Mouse (Mus musculus): ENCODE measurements around the gene Rps5. TPM values are rescaled to one million over a fixed set of nuclear protein-coding genes. Genes with fewer than 3 reads are reported as not detected.
A peak's percentile ranks its signal among the peaks of the same experiment; 100 is the strongest.
"Not testable (repeated sequence)": the region's sequence is repeated elsewhere in the genome, so short reads cannot be mapped to it uniquely, and the experiment has no call there.

Gene Rps5
- polyA plus RNA-seq, 1 experiment from 2014 or later, result 686 TPM

- WGBS, result 82% methylated on average over 3 of the region's 3 CpGs
- no peak for ATAC-seq
- H3K4me3 ChIP-seq (replicated peaks), result no peak overlapping the region
These were observed 12.7 kb downstream of the Rps5 start for GRCm38 (mm10) chr7:12934808-12935207.

GRCm38 (mm10) chr7:12937254-12937803 is 15.2 kb downstream of the Rps5 start:
- 93% methylated on average over 4 of the region's 4 CpGs for WGBS
- not testable (repeated sequence) for H3K4me2 ChIP-seq (replicated peaks); ATAC-seq; H3K9ac ChIP-seq (replicated peaks); H3K27ac ChIP-seq; H3K4me1 ChIP-seq (replicated peaks); H3K9me3 ChIP-seq; H3K27me3 ChIP-seq; H3K4me3 ChIP-seq (replicated peaks); H3K36me3 ChIP-seq

More at GRCm38 (mm10) chr7:12934808-12935207, 12.7 kb downstream of the Rps5 start:
- H3K27me3 ChIP-seq, result no peaks in the 10 kb centered on the region
- H3K27ac ChIP-seq, result no peak overlapping the region
- H3K4me2 ChIP-seq (replicated peaks), result no peak overlapping the region
- no peaks in the 10 kb centered on the region for H3K4me1 ChIP-seq (replicated peaks)
- peaks cover 4% of the 10 kb centered on the region for H3K36me3 ChIP-seq
- no peak overlapping the region for H3K9ac ChIP-seq (replicated peaks)
- no peaks in the 10 kb centered on the region for H3K9me3 ChIP-seq

GRCm38 (mm10) chr7:12940599-12940998 is 18.5 kb downstream of the Rps5 start:
- Histone ChIP-seq H3K9me3 (no peaks in the 10 kb centered on the region), H3K27me3 (no peaks in the 10 kb centered on the region), H3K4me1 (replicated peaks) (no peaks in the 10 kb centered on the region), H3K4me3 (replicated peaks) (no peak overlapping the region), H3K27ac (no peak overlapping the region), H3K4me2 (replicated peaks) (no peak overlapping the region), H3K36me3 (no peaks in the 10 kb centered on the region), H3K9ac (replicated peaks) (no peak overlapping the region)
- WGBS, result 86% methylated on average over 4 of the region's 4 CpGs
- ATAC-seq, result no peak

GRCm38 (mm10) chr7:12943488-12943887 is 21.4 kb downstream of the Rps5 start:
- H3K27ac ChIP-seq, result no peak overlapping the region
- no peak overlapping the region for H3K9ac ChIP-seq (replicated peaks)
- H3K9me3 ChIP-seq, result no peaks in the 10 kb centered on the region
- ATAC-seq, result no peak
- H3K4me3 ChIP-seq (replicated peaks), result no peak overlapping the region
- no peak overlapping the region for H3K4me2 ChIP-seq (replicated peaks)
- no peaks in the 10 kb centered on the region for H3K4me1 ChIP-seq (replicated peaks)
- H3K27me3 ChIP-seq, result no peaks in the 10 kb centered on the region
- H3K36me3 ChIP-seq, result no peaks in the 10 kb centered on the region

GRCm38 (mm10) chr7:12949032-12949871 is 27.2 kb downstream of the Rps5 start:
- H3K36me3 ChIP-seq, result no peaks in the 10 kb centered on the region
- H3K9ac ChIP-seq (replicated peaks), result peak overlapping the region; percentile 71
- peak; percentile 99 for ATAC-seq
- peak overlapping the region; percentile 91 for H3K27ac ChIP-seq
- WGBS, result 11% methylated on average over 35 of the region's 35 CpGs
- peak overlapping the region; percentile 81 for H3K4me2 ChIP-seq (replicated peaks)
- peak overlapping the region; percentile 48 for H3K4me3 ChIP-seq (replicated peaks)
- no peaks in the 10 kb centered on the region for H3K9me3 ChIP-seq
- peaks cover 12% of the 10 kb centered on the region for H3K4me1 ChIP-seq (replicated peaks)
- no peaks in the 10 kb centered on the region for H3K27me3 ChIP-seq

- Histone ChIP-seq H3K4me1 (replicated peaks) (peaks cover 12% of the 10 kb centered on the region), H3K9ac (replicated peaks) (peak overlapping the region; percentile 71), H3K27ac (peak overlapping the region; percentile 87), H3K27me3 (no peaks in the 10 kb centered on the region), H3K36me3 (no peaks in the 10 kb centered on the region), H3K9me3 (no peaks in the 10 kb centered on the region), H3K4me3 (replicated peaks) (peak overlapping the region; percentile 48), H3K4me2 (replicated peaks) (peak overlapping the region; percentile 81)
- ATAC-seq, result peak; percentile 21; the same call in 1 of the 2 replicates
- WGBS, result 12% methylated on average over 16 of the region's 16 CpGs
These were observed 27.8 kb downstream of the Rps5 start for GRCm38 (mm10) chr7:12949872-12950229.

GRCm38 (mm10) chr7:12954896-12955295 is 32.8 kb downstream of the Rps5 start:
- Histone ChIP-seq H3K27ac (no peak overlapping the region), H3K4me2 (replicated peaks) (no peak overlapping the region), H3K36me3 (no peaks in the 10 kb centered on the region), H3K9me3 (no peaks in the 10 kb centered on the region), H3K9ac (replicated peaks) (no peak overlapping the region), H3K4me1 (replicated peaks) (peaks cover 5% of the 10 kb centered on the region), H3K27me3 (no peaks in the 10 kb centered on the region), H3K4me3 (replicated peaks) (no peak overlapping the region)
- no peak for ATAC-seq
- WGBS, result 74% methylated on average over 3 of the region's 3 CpGs

- H3K36me3 ChIP-seq, result no peaks in the 10 kb centered on the region
- peaks cover 3% of the 10 kb centered on the region; the same call in 1 of the 2 replicates for H3K4me1 ChIP-seq (replicated peaks)
- H3K27me3 ChIP-seq, result no peaks in the 10 kb centered on the region
- H3K9me3 ChIP-seq, result no peaks in the 10 kb centered on the region
- ATAC-seq, result no peak
- H3K4me3 ChIP-seq (replicated peaks), result no peak overlapping the region
- H3K9ac ChIP-seq (replicated peaks), result no peak overlapping the region
- 78% methylated on average over 5 of the region's 5 CpGs for WGBS
- no peak overlapping the region for H3K4me2 ChIP-seq (replicated peaks)
- H3K27ac ChIP-seq, result no peak overlapping the region
These were observed 35.4 kb downstream of the Rps5 start for GRCm38 (mm10) chr7:12957511-12957910.

GRCm38 (mm10) chr7:12958948-12959347 is 36.9 kb downstream of the Rps5 start:
- no peaks in the 10 kb centered on the region for H3K27me3 ChIP-seq
- H3K9me3 ChIP-seq, result no peaks in the 10 kb centered on the region
- WGBS, result 83% methylated on average over 4 of the region's 4 CpGs
- H3K4me3 ChIP-seq (replicated peaks), result no peak overlapping the region
- H3K27ac ChIP-seq, result no peak overlapping the region
- H3K4me2 ChIP-seq (replicated peaks), result no peak overlapping the region
- H3K4me1 ChIP-seq (replicated peaks), result peaks cover 3% of the 10 kb centered on the region; the same call in 1 of the 2 replicates
- ATAC-seq, result no peak
- no peaks in the 10 kb centered on the region for H3K36me3 ChIP-seq
- no peak overlapping the region for H3K9ac ChIP-seq (replicated peaks)

- no peak overlapping the region for H3K4me3 ChIP-seq (replicated peaks)
These were observed 37.6 kb downstream of the Rps5 start for GRCm38 (mm10) chr7:12959718-12960117.

GRCm38 (mm10) chr7:12961511-12962141 is 39.5 kb downstream of the Rps5 start:
- peak; percentile 79 for ATAC-seq
- WGBS, result 2% methylated on average over 29 of the region's 29 CpGs
- Histone ChIP-seq H3K27ac (peak overlapping the region; percentile 81), H3K4me3 (replicated peaks) (peak overlapping the region; percentile 47), H3K4me1 (replicated peaks) (peaks cover 16% of the 10 kb centered on the region), H3K9ac (replicated peaks) (peak overlapping the region; percentile 66), H3K36me3 (no peaks in the 10 kb centered on the region), H3K27me3 (no peaks in the 10 kb centered on the region), H3K4me2 (replicated peaks) (peak overlapping the region; percentile 53), H3K9me3 (no peaks in the 10 kb centered on the region)

More at GRCm38 (mm10) chr7:12959718-12960117, 37.6 kb downstream of the Rps5 start:
- no peak overlapping the region for H3K27ac ChIP-seq
- H3K4me2 ChIP-seq (replicated peaks), result no peak overlapping the region
- H3K36me3 ChIP-seq, result no peaks in the 10 kb centered on the region
- no peaks in the 10 kb centered on the region for H3K27me3 ChIP-seq
- ATAC-seq, result no peak
- peaks cover 6% of the 10 kb centered on the region for H3K4me1 ChIP-seq (replicated peaks)
- H3K9me3 ChIP-seq, result no peaks in the 10 kb centered on the region
- WGBS, result 13% methylated on average over 4 of the region's 4 CpGs
- H3K9ac ChIP-seq (replicated peaks), result no peak overlapping the region

- WGBS, result under 1% methylated on average over 23 of the region's 23 CpGs
- Histone ChIP-seq H3K4me2 (replicated peaks) (peak within 1 kb of the TSS; percentile 94), H3K4me1 (replicated peaks) (peaks cover 31% of the 10 kb centered on the region), H3K9ac (replicated peaks) (peak within 1 kb of the TSS; percentile 88), H3K27ac (peak within 1 kb of the TSS; percentile 83), H3K9me3 (no peaks in the 10 kb centered on the region), H3K27me3 (no peaks in the 10 kb centered on the region), H3K36me3 (peaks cover 21% of the 10 kb centered on the region), H3K4me3 (replicated peaks) (peak within 1 kb of the TSS; percentile 87)
- ATAC-seq, result peak; percentile 95
These were observed 43.6 kb downstream of the Rps5 start, which contains the start of gene Zfp324 for GRCm38 (mm10) chr7:12965678-12966091. Gene Zfp324 (plus strand): TSS chr7:12965838.
